Mouse (Mus musculus) hindbrain, embryonic 13.5 days (tissue): ENCODE data around the gene C4b. TPM values are rescaled to one million over a fixed set of nuclear protein-coding genes. Genes with fewer than 3 reads are reported as not detected.
"Not testable (repeated sequence)": the region's sequence is repeated elsewhere in the genome, so short reads cannot be mapped to it uniquely, and the experiment has no call there.

ENCODE experiments used
- ATAC-seq: fragments of 200-750 bp; cut with Nextera tagmentation; 2 replicates; pipeline ENCODE4 v1.8.0; 2017; ENCODE audit warnings: moderate TSS enrichment; ENCODE audit not compliant: low FRiP score
- H3K27ac ChIP-seq: fragments of 300-500 bp; sonication (generic); 2 replicates; pipeline ENCODE4 v1.5.1; 2015; ENCODE audit warnings: inconsistent platforms, mild to moderate bottlenecking, moderate library complexity
- H3K27me3 ChIP-seq: fragments of 300-500 bp; sonication (generic); 2 replicates; pipeline ENCODE4 v1.6.1; 2015; ENCODE audit warnings: mild to moderate bottlenecking, inconsistent platforms
- H3K36me3 ChIP-seq: fragments of 300-500 bp; sonication (generic); 2 replicates; pipeline ENCODE4 v1.6.1; 2015; ENCODE audit warnings: mild to moderate bottlenecking, inconsistent platforms
- H3K4me1 ChIP-seq: fragments of 300-500 bp; sonication (generic); replicated peaks from 2 replicates; pipeline ENCODE4 v1.6.1; 2015; ENCODE audit warnings: inconsistent platforms
- H3K4me2 ChIP-seq: fragments of 300-500 bp; sonication (generic); 2 replicates; pipeline ENCODE4 v1.6.1; 2015; ENCODE audit warnings: inconsistent platforms, mild to moderate bottlenecking, moderate library complexity
- H3K4me3 ChIP-seq: fragments of 300-500 bp; sonication (generic); 2 replicates; pipeline ENCODE4 v1.5.1; 2015; ENCODE audit warnings: mild to moderate bottlenecking, inconsistent platforms
- H3K9ac ChIP-seq: fragments of 300-500 bp; sonication (generic); 2 replicates; pipeline ENCODE4 v1.6.1; 2015; ENCODE audit warnings: mild to moderate bottlenecking, inconsistent platforms
- H3K9me3 ChIP-seq: fragments of 300-500 bp; sonication (generic); 2 replicates; pipeline ENCODE4 v1.6.1; 2016; ENCODE audit warnings: inconsistent platforms
- WGBS: fragments of 180-500 bp; shearing (Covaris S2); methylation state at CpG from one replicate; pipeline ENCODE4 v1.1.7; 2015; 5-methylcytosine and 5-hydroxymethylcytosine counted together
- polyA plus RNA-seq: library from polyadenylated mRNA; unstranded; fragments of >200 nt; fragmentation: Nextera tagmentation; extraction: Ambion mirVana; gene quantifications from 2 replicates; pipeline ENCODE4 v1.2.1, GENCODE M21; 2015

Gene C4b
- 0.09 TPM in 1 of 2 replicates, not detected in the other for polyA plus RNA-seq

DNA sequence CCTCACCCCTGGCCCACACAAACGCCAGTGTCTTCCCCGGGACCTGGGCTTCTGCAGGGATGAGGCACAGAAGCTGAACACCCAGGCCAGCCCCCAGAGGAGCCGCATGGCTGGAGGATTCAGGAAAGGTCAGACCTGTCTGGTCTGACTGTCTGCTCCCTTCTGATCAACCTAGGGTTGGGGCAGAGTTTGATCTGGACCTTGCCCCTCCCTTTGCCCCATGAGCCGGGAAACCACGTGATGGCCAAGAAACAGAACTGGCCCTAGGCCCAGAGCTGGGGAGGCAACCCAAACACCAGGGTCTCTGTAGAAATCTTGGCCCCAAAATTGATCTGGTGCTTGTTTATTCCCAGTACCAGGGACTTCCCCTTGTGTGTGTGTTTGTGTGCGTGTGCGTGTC, at the start of gene C4b:
C4b (minus strand) TSS at position 164 of the 400 bp plus-strand sequence.
- no peak within 1 kb of the TSS for H3K27ac ChIP-seq
- no peaks in the 10 kb centered on the region for H3K36me3 ChIP-seq
- 0 out of 2 replicates have a peak, but pooled peaks cover 3% of the 10 kb centered on the region for H3K27me3 ChIP-seq
- WGBS: 94% methylated on average over 7 of the region's 7 CpGs
- H3K9ac ChIP-seq: no peak within 1 kb of the TSS
- H3K4me2 ChIP-seq: no peak within 1 kb of the TSS
- H3K9me3 ChIP-seq: peaks cover 3% of the 10 kb centered on the region; the same call in 1 of the 2 replicates
- H3K4me3 ChIP-seq: no peak within 1 kb of the TSS
- ATAC-seq: no peak
- no peaks in the 10 kb centered on the region for H3K4me1 ChIP-seq

DNA sequence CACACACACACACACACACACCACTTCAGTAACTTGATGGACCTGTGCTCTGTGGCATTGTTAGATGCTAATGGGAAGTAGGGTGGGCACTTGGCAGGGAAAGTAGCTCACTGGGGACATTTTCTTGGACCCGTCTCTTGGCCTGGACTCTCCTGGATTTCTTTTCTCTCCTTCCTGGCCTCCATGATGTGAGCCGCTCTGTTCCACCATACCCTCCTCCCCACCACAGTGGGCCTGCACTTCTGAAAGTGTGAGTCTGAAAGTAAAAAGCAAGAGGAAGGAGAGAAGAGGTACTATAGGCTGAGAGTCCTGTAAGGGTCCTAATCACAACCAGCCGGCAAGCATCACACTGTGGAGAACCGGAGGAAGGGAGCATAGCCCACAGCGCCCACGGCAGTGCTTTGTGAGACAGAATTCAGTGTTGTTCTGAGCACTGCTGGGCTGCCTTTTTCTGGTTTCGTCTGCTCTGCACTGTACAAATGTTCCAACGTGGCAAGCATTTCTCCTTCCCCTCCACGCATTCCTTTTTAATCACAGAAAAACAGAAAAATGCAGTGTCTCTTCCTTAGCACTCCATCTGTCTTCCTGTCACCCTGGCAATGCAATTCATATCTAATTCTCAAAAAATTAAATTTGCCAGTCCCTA, 34.1 kb upstream of the C4b start:
- H3K9me3 ChIP-seq: peaks cover 11% of the 10 kb centered on the region
- WGBS: 74% methylated on average over 9 of the region's 9 CpGs
- H3K36me3 ChIP-seq: no peaks in the 10 kb centered on the region
- no peak overlapping the region for H3K4me3 ChIP-seq
- no peak overlapping the region for H3K9ac ChIP-seq
- no peaks in the 10 kb centered on the region for H3K4me1 ChIP-seq
- no peak for ATAC-seq
- H3K27ac ChIP-seq: no peak overlapping the region
- no peak overlapping the region for H3K4me2 ChIP-seq
- H3K27me3 ChIP-seq: no peaks in the 10 kb centered on the region

DNA sequence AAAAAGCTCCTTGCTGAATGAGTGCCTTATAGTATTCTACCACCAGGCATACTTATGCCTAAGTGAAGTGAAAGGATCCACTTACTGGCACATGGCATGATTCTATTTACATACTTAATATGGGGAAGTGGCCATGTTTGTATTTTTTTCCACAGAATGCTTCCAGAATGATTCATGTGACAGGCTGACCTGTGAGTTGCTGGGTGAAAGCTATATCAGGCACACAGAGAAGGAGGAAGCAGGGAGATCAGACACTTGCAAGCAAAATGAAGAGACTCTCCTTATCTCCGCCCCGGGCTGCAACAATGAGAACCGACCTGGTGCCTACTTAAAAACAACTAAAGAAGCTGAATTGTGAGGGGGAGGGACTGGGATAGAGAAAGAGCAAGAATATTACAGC, 17.8 kb upstream of the C4b start:
- 80% methylated on average over 3 of the region's 3 CpGs for WGBS
- H3K4me3 ChIP-seq: no peak overlapping the region
- H3K4me1 ChIP-seq: no peaks in the 10 kb centered on the region
- H3K36me3 ChIP-seq: no peaks in the 10 kb centered on the region
- no peaks in the 10 kb centered on the region for H3K9me3 ChIP-seq
- no peaks in the 10 kb centered on the region for H3K27me3 ChIP-seq
- no peak overlapping the region for H3K9ac ChIP-seq
- H3K4me2 ChIP-seq: no peak overlapping the region
- ATAC-seq: no peak
- H3K27ac ChIP-seq: no peak overlapping the region

DNA sequence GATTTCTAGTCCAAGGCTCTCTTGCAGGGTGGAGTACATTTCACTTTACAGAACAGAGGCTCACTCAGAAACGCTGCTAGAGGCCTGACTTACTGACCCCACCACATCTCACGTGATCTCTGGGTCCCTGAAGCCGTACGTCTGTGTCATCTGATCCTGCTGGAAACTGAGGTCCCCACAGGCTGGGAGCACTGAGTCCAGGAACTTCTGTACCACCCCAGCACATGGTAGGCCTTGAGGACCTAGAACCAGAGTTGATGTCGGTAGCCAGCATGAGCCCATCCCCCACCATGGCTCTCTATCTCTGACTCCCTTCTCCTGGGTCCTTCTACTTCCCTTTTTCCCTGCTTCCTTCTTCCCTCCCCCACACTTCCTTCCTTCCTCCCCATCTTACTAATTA, 2.8 kb upstream of the C4b start:
- 80% methylated on average over 5 of the region's 5 CpGs for WGBS

DNA sequence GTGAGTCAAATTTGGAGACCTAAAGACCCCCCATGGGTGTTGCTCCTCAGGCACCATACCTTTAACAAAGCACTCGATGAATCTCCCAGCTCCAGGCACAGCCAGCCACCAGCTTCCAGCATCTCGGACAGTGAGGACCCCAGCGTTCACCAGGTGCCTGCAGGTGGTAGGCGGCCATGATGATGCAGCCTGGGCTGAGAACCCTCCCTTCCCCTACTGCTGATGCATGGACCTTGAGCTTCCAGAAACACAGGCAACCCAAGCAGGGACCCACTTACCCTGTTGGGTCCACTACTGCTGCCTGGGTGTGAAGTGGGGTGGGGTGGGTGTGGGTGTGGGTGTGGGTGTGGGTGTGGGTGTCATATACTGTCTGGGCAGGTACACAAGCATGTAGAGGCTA, 1.5 kb upstream of the C4b start:
- not testable (repeated sequence) for ATAC-seq, H3K36me3 ChIP-seq, H3K4me2 ChIP-seq, H3K4me3 ChIP-seq, H3K27me3 ChIP-seq, H3K27ac ChIP-seq, H3K9me3 ChIP-seq, H3K4me1 ChIP-seq, H3K9ac ChIP-seq
- WGBS: 95% methylated on average over 4 of the region's 4 CpGs

More for the DNA sequence above, 2.8 kb upstream of the C4b start:
- H3K9me3 ChIP-seq: peaks cover 8% of the 10 kb centered on the region; the same call in 1 of the 2 replicates
- no peak overlapping the region for H3K4me3 ChIP-seq
- H3K4me1 ChIP-seq: no peaks in the 10 kb centered on the region
- ATAC-seq: no peak
- H3K27me3 ChIP-seq: no peaks in the 10 kb centered on the region
- no peak overlapping the region for H3K27ac ChIP-seq
- no peak overlapping the region for H3K4me2 ChIP-seq
- no peaks in the 10 kb centered on the region for H3K36me3 ChIP-seq
- H3K9ac ChIP-seq: no peak overlapping the region

DNA sequence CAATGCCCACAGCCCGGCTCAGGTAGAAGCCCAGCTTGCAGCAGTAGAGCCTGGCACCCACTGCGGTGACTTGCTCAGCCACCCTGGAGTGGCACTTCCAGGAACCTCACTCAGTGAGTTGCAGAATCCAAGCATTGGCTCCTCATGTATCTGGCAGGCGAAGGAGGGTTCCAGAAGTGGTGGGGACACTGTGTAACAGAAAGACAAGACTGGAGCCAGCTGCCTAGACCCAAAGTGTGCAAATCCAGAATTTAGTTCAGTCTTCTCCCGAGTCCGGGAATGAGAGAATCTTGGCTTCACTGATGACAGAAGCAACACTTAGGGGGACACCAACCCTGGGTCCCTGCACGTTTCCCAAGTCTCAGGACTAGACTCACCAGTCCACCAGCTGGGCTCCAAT, 929 bp upstream of the C4b start:
- 94% methylated on average over 6 of the region's 6 CpGs for WGBS

DNA sequence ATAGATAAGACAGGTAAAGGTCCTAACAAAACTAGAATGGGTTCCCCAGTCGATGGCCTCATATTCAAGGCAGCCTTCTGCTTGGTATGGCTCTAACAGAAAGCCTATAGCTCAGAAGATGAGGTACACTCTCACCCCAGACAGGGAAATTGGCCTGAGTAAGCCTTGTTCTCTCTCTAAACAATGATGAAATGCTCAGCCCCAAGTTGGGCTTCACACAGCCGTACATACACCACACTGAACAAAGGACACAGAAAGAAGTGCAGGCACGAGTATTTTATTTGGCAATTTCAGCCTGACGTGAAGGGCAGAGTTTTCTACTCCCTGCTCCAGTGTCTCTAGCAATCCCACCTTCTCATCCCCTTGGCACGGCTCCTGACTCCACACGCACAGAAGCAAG, 524 bp upstream of the C4b start:
- ATAC-seq: no peak
- Histone ChIP-seq H3K4me2 (no peak overlapping the region), H3K9me3 (peaks cover 4% of the 10 kb centered on the region; the same call in 1 of the 2 replicates), H3K27me3 (0 out of 2 replicates have a peak, but pooled peaks cover 3% of the 10 kb centered on the region), H3K36me3 (no peaks in the 10 kb centered on the region), H3K4me1 (no peaks in the 10 kb centered on the region), H3K9ac (no peak overlapping the region), H3K4me3 (no peak overlapping the region), H3K27ac (no peak overlapping the region)
- WGBS: 81% methylated on average over 6 of the region's 6 CpGs

More for the DNA sequence above, 929 bp upstream of the C4b start:
- not testable (repeated sequence) for H3K4me2 ChIP-seq, H3K27ac ChIP-seq, ATAC-seq, H3K9me3 ChIP-seq, H3K27me3 ChIP-seq, H3K4me1 ChIP-seq, H3K4me3 ChIP-seq, H3K36me3 ChIP-seq, H3K9ac ChIP-seq

DNA sequence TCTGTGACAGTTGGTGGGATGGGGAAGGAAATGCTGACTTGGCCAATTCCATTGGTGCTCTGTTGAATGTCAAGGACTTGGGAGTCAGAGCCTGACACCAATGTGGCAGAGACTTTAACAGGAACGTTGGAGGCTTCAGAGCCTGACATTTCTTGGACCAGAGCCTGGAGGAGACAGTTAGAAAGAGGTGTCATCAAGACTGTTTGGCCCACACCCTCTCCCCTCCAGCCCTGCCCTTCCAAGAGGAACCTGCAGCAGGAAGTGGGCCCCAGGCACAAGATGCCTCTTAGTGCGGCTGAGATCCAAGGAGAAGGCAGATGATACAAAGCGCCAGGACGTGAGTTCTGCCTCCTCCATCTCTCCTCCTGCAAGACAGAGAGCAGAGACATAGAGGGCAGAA, 3.4 kb downstream of the C4b start:
- no peak for ATAC-seq

DNA sequence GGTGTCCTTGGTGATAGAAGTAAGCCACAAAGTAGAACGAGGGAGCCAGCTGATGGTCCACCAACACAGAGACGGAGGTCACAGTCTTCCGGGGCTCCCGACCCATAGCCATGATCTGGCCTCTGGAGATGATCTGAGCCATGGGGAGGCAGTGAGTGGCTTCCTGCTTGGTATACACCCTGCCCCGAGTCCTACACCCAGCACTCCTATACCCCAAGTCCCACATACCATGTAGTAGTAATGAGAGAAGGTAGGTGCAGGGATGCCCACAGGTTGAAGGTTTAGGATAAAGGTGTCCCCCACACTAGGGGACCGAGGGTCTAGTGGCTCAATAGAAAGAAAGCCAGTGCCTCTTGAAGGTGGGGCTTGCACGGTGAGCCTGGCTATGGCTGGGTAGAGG, 4.0 kb downstream of the C4b start:
- H3K36me3 ChIP-seq, H3K4me1 ChIP-seq, H3K9ac ChIP-seq, H3K4me2 ChIP-seq, ATAC-seq, H3K9me3 ChIP-seq, H3K27me3 ChIP-seq, H3K4me3 ChIP-seq, H3K27ac ChIP-seq: not testable (repeated sequence)
- 89% methylated on average over 7 of the region's 7 CpGs for WGBS

More for the DNA sequence above, 3.4 kb downstream of the C4b start:
- 88% methylated on average over 4 of the region's 4 CpGs for WGBS
- H3K27ac ChIP-seq: no peak overlapping the region
- no peak overlapping the region for H3K4me2 ChIP-seq
- no peak overlapping the region for H3K4me3 ChIP-seq
- no peak overlapping the region for H3K9ac ChIP-seq
- no peaks in the 10 kb centered on the region for H3K9me3 ChIP-seq
- 0 out of 2 replicates have a peak, but pooled peaks cover 3% of the 10 kb centered on the region for H3K27me3 ChIP-seq
- H3K4me1 ChIP-seq: no peaks in the 10 kb centered on the region
- H3K36me3 ChIP-seq: no peaks in the 10 kb centered on the region

DNA sequence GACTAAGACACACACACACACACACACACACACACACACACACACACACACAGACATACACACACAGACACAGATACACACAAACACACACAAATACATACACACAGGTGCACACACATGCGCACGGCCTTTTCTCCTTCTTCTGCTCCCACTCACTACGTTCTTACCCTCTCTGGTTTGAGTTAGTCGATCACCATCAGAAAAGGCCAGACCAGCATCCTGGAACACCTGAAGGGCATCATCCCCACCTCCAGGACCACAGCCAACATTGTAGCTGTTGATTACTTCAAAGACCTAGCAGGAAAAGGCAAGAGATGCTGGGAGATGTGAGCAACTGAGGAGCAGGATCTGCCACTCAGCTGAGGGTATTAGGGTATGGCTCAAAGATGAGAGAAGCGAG, 6.2 kb downstream of the C4b start:
- 85% methylated on average over 5 of the region's 5 CpGs for WGBS
- not testable (repeated sequence) for H3K9me3 ChIP-seq, H3K27me3 ChIP-seq, H3K4me2 ChIP-seq, H3K36me3 ChIP-seq, H3K27ac ChIP-seq, ATAC-seq, H3K9ac ChIP-seq, H3K4me1 ChIP-seq, H3K4me3 ChIP-seq

DNA sequence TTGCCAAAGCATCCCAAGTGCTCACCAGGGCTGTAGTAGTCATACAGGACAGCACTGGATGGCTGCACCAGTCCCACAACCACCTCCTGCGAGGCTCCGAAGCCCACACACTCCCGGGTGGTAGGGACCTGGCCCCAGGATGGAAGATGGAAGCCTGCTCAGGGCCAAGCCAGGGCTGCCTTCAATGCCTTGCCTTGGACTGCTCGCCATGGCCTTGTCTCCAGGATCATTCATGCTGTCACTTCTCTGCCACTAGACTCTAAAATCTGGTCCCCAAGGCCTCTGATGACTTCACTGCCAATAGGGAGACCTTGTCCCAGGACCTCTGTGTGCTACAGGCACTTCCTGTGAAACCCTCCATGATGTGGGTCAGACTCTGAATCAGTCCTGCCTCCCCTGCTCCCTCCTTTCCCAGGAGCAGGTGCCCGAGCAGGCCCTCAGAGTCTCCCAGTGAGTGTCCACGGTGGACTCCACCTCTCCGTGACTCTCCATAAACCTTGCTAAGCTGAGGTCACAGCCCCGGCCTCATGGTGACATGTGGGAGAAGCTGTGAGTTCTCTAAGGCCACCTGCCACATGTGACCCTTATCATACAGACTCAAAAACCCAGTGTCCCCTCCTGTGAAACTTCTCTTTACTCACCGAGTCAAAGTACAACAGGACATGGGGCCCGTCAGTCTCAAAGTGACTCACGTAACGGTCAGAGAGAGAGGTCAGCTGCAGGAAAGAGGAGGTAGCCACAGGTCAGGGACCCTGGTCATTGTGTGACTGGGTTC, 13.7 kb downstream of the C4b start:
- H3K27ac ChIP-seq, H3K4me3 ChIP-seq, H3K36me3 ChIP-seq, H3K27me3 ChIP-seq, ATAC-seq, H3K9me3 ChIP-seq, H3K4me2 ChIP-seq, H3K4me1 ChIP-seq, H3K9ac ChIP-seq: not testable (repeated sequence)
- WGBS: 88% methylated on average over 12 of the region's 12 CpGs

DNA sequence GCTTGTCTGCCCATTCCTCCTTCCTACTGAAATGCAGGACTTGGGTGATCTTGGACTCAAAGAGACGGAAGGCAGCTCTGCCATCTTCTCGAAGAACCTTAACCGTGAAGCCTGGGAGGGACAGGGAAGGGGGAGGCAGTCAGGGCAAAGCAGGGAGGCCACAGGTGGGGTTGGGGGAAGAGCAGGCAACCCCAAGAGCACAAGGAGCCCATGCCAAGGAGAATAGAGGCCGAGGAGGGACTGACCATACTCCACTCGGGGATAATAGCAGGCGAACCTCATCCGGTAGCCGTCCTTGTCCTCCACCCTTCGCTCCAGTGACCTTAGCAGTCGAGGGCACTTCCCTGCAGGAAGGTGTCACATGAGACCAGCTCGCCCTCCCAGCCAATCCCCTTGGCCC, 14.5 kb downstream of the C4b start:
- H3K4me1 ChIP-seq, H3K36me3 ChIP-seq, H3K4me2 ChIP-seq, H3K9ac ChIP-seq, H3K9me3 ChIP-seq, H3K27me3 ChIP-seq, H3K4me3 ChIP-seq, H3K27ac ChIP-seq, ATAC-seq: not testable (repeated sequence)
- WGBS: 83% methylated on average over 11 of the region's 11 CpGs

DNA sequence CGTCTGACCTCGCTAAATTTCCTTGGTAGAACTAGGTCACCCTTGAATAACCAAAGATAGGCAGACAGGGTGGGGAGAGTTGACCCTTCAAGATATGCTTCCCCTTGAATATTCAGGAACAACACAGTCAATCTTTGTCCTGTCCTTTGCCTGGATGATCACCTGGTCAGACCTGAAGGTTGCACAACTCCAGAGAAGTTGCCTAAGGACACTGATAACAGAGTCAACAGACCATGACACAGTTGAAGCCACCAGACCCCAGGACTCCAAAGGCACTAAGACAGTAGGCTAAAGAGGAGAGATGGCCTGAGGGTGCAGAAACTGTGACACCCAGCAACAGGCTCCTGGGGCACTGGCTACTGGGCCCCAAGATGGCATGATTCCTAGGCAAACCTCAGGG, 15.8 kb downstream of the C4b start:
- Histone ChIP-seq H3K36me3 (no peaks in the 10 kb centered on the region), H3K9ac (no peak overlapping the region), H3K4me2 (no peak overlapping the region), H3K27ac (no peak overlapping the region), H3K4me1 (no peaks in the 10 kb centered on the region), H3K27me3 (no peaks in the 10 kb centered on the region), H3K9me3 (peaks cover 2% of the 10 kb centered on the region), H3K4me3 (no peak overlapping the region)
- ATAC-seq: no peak
- WGBS: 87% methylated on average over 2 of the region's 2 CpGs
